Mouse (Mus musculus) limb, embryonic 15.5 days (tissue): ENCODE results near the gene Mylpf. TPM values are rescaled to one million over a fixed set of nuclear protein-coding genes. Genes with fewer than 3 reads are reported as not detected.
"Not testable (repeated sequence)": the region's sequence is repeated elsewhere in the genome, so short reads cannot be mapped to it uniquely, and the experiment has no call there.

ENCODE experiments used
- ATAC-seq: fragments of 200-750 bp; cut with Nextera tagmentation; 2 replicates; pipeline ENCODE4 v1.8.0; 2017; ENCODE audit warnings: low read depth, moderate TSS enrichment; ENCODE audit not compliant: insufficient number of reproducible peaks, low FRiP score, low TSS enrichment
- H3K27ac ChIP-seq: fragments of 300-500 bp; sonication (generic); 2 replicates; pipeline ENCODE4 v1.5.1; 2015; ENCODE audit warnings: moderate library complexity, mild to moderate bottlenecking, inconsistent platforms
- H3K27me3 ChIP-seq: fragments of 300-500 bp; sonication (generic); 2 replicates; pipeline ENCODE4 v1.6.1; 2015; ENCODE audit warnings: inconsistent platforms
- H3K36me3 ChIP-seq: fragments of 300-500 bp; sonication (generic); 2 replicates; pipeline ENCODE4 v1.6.1; 2015; ENCODE audit warnings: inconsistent platforms
- H3K4me1 ChIP-seq: fragments of 300-500 bp; sonication (generic); 2 replicates; pipeline ENCODE4 v1.6.1; 2015; ENCODE audit warnings: inconsistent platforms
- H3K4me2 ChIP-seq: fragments of 300-500 bp; sonication (generic); 2 replicates; pipeline ENCODE4 v1.6.1; 2015; ENCODE audit warnings: mild to moderate bottlenecking, inconsistent platforms
- H3K4me3 ChIP-seq: fragments of 300-500 bp; sonication (generic); 2 replicates; pipeline ENCODE4 v1.5.1; 2015; ENCODE audit warnings: mild to moderate bottlenecking, inconsistent platforms
- H3K9ac ChIP-seq: fragments of 300-500 bp; sonication (generic); 2 replicates; pipeline ENCODE4 v1.6.1; 2015; ENCODE audit warnings: inconsistent platforms
- H3K9me3 ChIP-seq: fragments of 300-500 bp; sonication (generic); 2 replicates; pipeline ENCODE4 v1.6.1; 2016; ENCODE audit warnings: inconsistent platforms
- WGBS: fragments of 180-500 bp; shearing (Covaris S2); methylation state at CpG from one replicate; pipeline ENCODE4 v1.1.7; 2015; 5-methylcytosine and 5-hydroxymethylcytosine counted together
- polyA plus RNA-seq: library from polyadenylated mRNA; unstranded; fragments of >200 nt; fragmentation: Nextera tagmentation; extraction: Ambion mirVana; gene quantifications from 2 replicates; pipeline ENCODE4 v1.2.1, GENCODE M21; 2015

Mylpf gene
- polyA plus RNA-seq, 1 experiment from 2014 or later: 422 TPM

DNA sequence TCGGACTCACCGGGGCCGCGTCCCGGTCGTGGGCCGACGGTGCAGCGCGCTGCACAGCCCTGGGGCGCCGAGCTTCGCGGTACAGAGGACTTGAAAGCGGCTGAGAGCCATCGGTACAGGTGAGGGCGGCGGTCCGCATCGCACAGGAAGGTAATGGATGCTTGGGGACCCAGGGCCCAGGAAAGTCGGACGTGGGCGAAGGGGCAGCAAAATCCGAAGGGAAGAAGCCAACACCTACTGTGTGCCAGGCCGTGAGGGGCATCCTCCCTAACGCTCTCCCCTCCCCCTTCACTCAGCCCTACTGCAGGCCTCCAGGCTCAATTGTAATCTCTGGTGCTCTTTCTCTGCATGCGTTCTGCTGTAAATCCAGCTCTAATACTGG, 24.7 kb downstream of the Mylpf start:
- H3K4me2 ChIP-seq: peak overlapping the region; percentile 64
- H3K27ac ChIP-seq: peak overlapping the region; percentile 97
- no peaks in the 10 kb centered on the region for H3K9me3 ChIP-seq
- WGBS: under 1% methylated on average over 27 of the region's 27 CpGs
- H3K9ac ChIP-seq: peak overlapping the region; percentile 95
- H3K36me3 ChIP-seq: peaks cover 54% of the 10 kb centered on the region
- peak; percentile 35 for ATAC-seq
- H3K4me3 ChIP-seq: peak overlapping the region; percentile 96
- H3K4me1 ChIP-seq: peaks cover 34% of the 10 kb centered on the region
- no peaks in the 10 kb centered on the region for H3K27me3 ChIP-seq

DNA sequence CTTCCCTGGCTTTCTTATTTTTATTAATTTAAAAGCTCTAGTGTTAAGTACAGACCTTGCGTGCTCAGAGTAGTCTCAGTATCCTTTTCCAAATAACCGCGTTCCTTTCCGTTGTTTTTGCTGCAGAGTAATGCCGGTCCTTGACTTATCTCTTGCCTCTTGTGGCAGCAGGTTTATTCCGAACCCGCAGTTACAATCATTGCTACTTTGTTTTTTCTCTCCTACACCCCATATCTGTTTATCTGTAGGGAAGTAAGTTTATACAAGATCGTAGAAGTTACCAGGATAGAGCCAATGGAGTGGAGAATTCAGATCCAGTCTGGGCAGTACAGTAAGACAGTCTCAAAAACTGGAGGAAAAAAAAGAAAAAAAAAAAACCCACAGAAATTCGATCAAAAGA, 25.1 kb downstream of the Mylpf start:
- Histone ChIP-seq H3K4me2 (peak overlapping the region; percentile 64), H3K36me3 (peaks cover 58% of the 10 kb centered on the region), H3K4me1 (peaks cover 34% of the 10 kb centered on the region), H3K27me3 (no peaks in the 10 kb centered on the region), H3K27ac (peak overlapping the region; percentile 97), H3K4me3 (peak overlapping the region; percentile 96), H3K9ac (peak overlapping the region; percentile 95), H3K9me3 (no peaks in the 10 kb centered on the region)
- no peak for ATAC-seq
- 3% methylated on average over 9 of the region's 9 CpGs for WGBS

DNA sequence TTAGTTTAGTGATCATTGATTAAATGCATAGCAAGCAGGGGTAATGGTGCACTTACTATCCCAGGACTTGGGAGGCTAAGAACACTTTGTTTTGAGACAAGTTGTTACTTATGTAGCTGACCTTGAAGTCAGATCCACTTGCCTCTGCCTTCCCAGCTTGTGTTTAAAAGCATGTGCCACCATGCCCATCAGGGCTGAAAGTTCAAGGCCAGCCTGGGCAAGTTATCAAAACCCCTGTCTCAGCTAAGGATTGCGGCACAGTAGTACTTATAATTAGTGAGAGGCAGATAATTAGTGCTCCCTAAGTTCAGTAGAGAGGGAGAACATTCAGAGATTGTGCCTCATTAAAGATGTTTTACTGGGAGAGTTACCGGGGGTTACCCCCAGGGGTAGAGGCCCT, 26.1 kb downstream of the Mylpf start:
- Histone ChIP-seq H3K9me3 (no peaks in the 10 kb centered on the region), H3K4me2 (no peak overlapping the region), H3K27ac (no peak overlapping the region), H3K9ac (no peak overlapping the region), H3K27me3 (no peaks in the 10 kb centered on the region), H3K36me3 (peaks cover 53% of the 10 kb centered on the region), H3K4me1 (peaks cover 30% of the 10 kb centered on the region), H3K4me3 (no peak overlapping the region)
- 78% methylated on average over 2 of the region's 2 CpGs for whole genome bisulfite sequencing
- ATAC-seq: no peak

DNA sequence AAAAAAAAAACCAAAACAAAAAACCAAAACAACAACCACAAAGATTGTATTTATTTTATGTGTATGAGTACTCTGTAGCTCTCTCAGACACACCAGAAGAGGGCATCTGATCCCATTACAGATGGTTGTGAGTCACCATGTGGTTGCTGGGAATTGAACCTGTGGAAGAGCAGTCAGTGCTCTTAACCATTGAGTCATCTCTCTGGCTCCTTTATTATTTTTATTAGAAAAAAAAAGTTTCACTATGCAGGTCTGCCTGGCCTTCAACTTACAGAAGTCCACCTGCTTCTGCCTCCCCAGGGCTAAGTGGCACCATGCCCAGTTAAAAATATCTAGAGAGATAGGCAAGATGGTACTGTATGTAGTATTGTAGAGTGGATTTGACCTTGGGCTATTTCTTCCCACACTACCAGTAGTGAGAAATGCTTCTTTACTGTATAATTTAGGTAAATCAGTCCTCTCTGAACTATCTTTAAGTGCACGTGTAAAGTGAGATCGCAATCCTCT, 34.7 kb downstream of the Mylpf start:
- peaks cover 26% of the 10 kb centered on the region for H3K4me1 ChIP-seq
- no peak for ATAC-seq
- peak overlapping the region; percentile 96; the same call in 1 of the 2 replicates for H3K9ac ChIP-seq
- peak overlapping the region; percentile 72 for H3K4me2 ChIP-seq
- 21% methylated on average over 2 of the region's 2 CpGs for WGBS
- H3K4me3 ChIP-seq: peak overlapping the region; percentile 89
- peak overlapping the region; percentile 95 for H3K27ac ChIP-seq
- peaks cover 28% of the 10 kb centered on the region for H3K36me3 ChIP-seq
- H3K27me3 ChIP-seq: no peaks in the 10 kb centered on the region
- H3K9me3 ChIP-seq: no peaks in the 10 kb centered on the region

DNA sequence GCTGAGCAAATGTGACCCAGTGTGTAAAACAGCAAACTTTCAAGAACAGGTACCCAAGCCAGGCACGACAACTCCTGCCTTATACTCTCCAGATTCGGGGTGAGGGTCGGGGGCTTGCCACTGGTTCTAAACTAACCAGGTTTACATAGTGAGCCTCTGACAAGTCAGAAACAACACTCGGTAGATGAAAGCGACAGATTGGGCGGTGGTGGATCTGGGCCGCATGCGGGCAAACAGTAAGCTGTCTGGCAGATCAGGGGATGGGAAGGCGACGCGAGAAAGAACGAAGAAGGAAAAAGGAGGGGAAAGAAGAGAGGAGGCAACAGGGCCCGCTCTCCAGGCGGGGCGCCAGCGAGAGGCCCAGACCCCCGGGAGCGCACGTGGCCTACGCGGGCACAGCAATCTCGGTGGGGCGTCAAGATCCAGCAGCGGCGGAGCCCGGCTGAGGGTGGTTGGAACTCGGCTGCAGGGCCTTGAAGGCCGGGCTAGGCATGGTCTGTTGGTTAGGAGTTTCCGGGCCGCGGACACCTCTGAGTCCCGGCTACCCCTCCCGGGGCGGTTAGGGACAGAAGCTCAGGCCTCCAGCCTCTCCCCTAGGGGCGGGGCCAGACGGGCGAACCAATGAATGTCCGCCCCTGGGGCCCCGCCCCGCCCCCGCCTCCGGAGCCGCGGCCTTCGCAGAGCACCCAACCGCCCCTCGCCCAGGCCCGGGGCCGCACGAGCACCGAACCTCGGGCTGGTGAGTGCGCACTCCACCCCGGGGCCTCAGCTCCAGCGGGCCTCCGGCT, 35.4 kb downstream of the Mylpf start, which contains the start of gene Zfp771:
TSS of gene Zfp771 (plus strand) at position 405 of the 788 bp plus-strand sequence.
- Histone ChIP-seq H3K27ac (peak within 1 kb of the TSS; percentile 95), H3K4me2 (peak within 1 kb of the TSS; percentile 72), H3K4me1 (peaks cover 26% of the 10 kb centered on the region), H3K9ac (peak within 1 kb of the TSS; percentile 96), H3K36me3 (peaks cover 26% of the 10 kb centered on the region), H3K27me3 (no peaks in the 10 kb centered on the region), H3K9me3 (no peaks in the 10 kb centered on the region), H3K4me3 (peak within 1 kb of the TSS; percentile 89)
- ATAC-seq: peak; percentile 97
- WGBS: under 1% methylated on average over 51 of the region's 56 CpGs

DNA sequence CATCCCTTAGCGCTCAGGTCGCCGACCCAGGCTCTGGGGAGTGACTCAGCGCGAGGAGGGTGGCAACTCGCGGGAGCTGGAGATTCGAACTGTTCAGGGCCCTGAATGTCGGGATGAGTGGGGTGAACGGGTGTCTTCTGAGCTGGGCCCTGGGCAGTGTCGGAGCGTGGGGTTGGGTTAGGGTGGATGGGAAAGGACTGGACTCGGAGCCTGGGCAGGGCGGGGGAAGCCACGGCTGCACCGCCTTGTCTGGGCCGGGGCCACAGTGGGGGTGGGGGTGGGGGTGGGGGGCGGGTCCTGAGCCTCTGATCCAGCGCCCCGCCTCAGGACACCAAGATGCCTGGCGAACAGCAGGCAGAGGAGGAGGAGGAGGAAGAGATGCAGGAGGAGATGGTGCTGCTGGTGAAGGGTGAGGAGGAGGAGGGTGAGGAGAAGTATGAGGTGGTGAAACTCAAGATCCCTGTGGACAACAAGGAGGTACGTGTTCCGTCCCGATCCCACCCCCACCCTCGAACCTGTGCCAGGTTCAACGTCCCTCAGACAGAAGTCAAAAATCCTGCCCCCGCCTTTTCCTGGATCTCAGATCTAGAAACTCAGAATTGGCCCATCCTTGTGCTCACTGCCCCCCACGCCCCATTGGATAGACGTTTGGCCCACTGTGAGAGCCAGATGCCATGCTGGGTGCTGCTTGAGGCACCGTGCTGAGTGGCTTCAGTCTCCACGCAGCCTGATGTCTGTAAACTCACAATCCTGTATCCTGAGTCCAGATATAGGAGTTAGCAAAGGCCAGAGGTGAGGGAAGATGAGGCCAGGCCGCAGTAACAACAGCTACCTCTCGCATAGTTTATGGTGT, 36.2 kb downstream of the Mylpf start:
- Histone ChIP-seq H3K27me3 (no peaks in the 10 kb centered on the region), H3K9ac (peak overlapping the region; percentile 96), H3K27ac (peak overlapping the region; percentile 95), H3K36me3 (peaks cover 33% of the 10 kb centered on the region), H3K9me3 (no peaks in the 10 kb centered on the region), H3K4me1 (peaks cover 26% of the 10 kb centered on the region), H3K4me2 (peak overlapping the region; percentile 72), H3K4me3 (peak overlapping the region; percentile 89)
- ATAC-seq: peak; percentile 82
- 9% methylated on average over 28 of the region's 33 CpGs for WGBS

DNA sequence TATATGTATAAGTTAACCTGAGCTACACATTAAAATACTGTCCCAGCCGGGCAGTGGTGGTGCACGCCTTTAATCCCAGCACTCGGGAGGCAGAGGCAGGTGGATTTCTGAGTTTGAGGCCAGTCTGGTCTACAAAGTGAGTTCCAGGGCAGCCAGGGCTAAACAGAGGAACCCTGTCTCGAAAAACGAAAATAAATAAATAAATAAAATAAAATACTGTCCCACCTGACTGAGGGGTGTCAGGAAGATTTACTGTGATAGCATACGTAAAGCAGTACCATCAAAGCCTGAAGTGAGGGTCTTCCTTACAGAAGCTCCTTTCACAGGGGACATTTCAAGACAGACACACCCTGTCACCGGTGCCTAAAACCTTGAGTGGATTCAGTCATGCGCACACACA, 41.8 kb downstream of the Mylpf start:
- H3K36me3 ChIP-seq: peaks cover 45% of the 10 kb centered on the region
- WGBS: 90% methylated on average over 8 of the region's 8 CpGs

DNA sequence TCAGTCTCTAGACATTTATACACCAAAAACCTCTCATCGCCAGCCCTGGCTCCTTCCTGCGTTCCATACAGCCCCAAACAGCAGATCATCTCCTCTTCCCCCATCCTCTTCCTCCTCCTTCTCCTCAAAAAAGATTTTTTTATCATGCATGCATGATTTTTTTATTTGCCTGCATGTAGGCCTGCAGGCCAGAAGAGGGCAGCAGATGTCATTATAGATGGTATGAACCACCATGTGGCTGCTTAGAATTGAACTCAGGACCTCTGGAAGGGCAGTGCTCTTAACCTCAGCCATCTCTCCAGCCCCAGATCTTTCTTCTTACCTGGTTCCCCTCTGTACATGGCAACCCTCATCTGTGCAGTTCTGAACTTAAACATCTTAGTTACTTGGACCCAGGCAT, 43.7 kb downstream of the Mylpf start:
- Histone ChIP-seq H3K36me3 (peaks cover 45% of the 10 kb centered on the region), H3K4me2 (no peak overlapping the region), H3K27me3 (no peaks in the 10 kb centered on the region), H3K4me1 (peaks cover 12% of the 10 kb centered on the region), H3K9me3 (no peaks in the 10 kb centered on the region), H3K9ac (no peak overlapping the region), H3K4me3 (no peak overlapping the region), H3K27ac (no peak overlapping the region)
- 91% methylated on average over 2 of the region's 2 CpGs for WGBS
- no peak for ATAC-seq

More for the DNA sequence above, 41.8 kb downstream of the Mylpf start:
- not testable (repeated sequence) for H3K9me3 ChIP-seq, H3K4me3 ChIP-seq, H3K27ac ChIP-seq, H3K27me3 ChIP-seq, H3K4me2 ChIP-seq, ATAC-seq, H3K9ac ChIP-seq
- H3K4me1 ChIP-seq: peaks cover 24% of the 10 kb centered on the region

DNA sequence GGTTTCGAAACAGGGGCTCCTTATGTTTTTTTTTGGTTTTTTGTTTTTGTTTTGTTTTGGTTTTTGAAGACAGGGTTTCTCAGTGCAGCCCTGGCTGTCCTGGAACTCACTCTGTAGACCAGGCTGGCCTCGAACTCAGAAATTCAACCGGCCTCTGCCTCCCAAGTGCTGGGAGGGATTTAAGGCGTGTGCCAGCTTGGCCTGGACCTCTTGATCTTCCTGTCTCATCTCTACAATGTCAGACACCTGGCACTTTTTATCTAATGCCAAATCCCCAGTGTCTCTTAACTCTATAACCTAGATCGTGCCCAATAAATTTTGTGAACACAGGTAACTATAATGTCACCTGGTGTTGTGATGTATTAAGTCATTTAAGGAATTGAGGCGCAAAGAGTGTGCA, 44.7 kb downstream of the Mylpf start:
- Histone ChIP-seq H3K27ac (peak overlapping the region; percentile 91), H3K4me3 (peak overlapping the region; percentile 60), H3K27me3 (no peaks in the 10 kb centered on the region), H3K4me1 (peaks cover 12% of the 10 kb centered on the region), H3K9me3 (no peaks in the 10 kb centered on the region), H3K36me3 (peaks cover 38% of the 10 kb centered on the region), H3K4me2 (peak overlapping the region; percentile 95), H3K9ac (peak overlapping the region; percentile 67; the same call in 1 of the 2 replicates)
- 66% methylated on average over 6 of the region's 6 CpGs for WGBS
- no peak for ATAC-seq

DNA sequence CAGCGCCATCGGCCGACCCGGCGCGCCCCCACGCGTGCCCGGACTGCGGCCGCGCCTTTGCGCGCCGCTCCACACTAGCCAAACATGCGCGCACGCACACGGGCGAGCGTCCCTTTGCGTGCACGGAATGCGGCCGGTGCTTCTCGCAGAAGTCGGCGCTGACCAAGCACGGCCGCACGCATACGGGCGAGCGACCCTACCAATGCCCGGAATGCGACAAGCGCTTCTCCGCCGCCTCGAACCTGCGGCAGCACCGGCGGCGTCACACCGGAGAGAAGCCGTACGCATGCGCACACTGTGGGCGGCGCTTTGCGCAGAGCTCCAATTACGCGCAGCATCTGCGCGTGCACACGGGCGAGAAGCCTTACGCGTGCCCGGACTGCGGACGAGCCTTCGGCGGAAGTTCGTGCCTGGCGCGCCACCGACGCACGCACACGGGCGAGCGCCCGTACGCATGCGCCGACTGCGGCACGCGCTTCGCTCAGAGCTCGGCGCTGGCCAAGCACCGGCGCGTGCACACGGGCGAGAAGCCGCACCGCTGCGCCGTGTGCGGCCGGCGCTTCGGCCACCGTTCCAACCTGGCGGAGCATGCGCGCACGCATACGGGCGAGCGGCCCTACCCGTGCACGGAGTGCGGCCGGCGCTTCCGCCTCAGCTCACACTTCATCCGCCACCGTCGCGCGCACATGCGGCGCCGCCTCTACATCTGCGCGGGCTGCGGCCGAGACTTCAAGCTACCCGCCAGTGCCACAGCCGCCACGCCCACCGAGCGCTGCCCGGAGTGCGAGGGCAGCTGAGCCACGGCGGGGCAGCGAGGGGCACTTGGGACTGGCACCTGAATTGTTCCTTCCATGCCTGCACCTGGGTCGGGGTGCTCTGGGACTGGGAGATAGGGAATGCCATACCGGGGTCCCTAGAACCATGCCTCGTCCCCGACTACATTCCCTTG, 45.4 kb downstream of the Mylpf start:
- H3K4me2 ChIP-seq: peak overlapping the region; percentile 95
- H3K4me3 ChIP-seq: peak overlapping the region; percentile 60
- H3K9me3 ChIP-seq: no peaks in the 10 kb centered on the region
- WGBS: under 1% methylated on average over 135 of the region's 136 CpGs
- H3K36me3 ChIP-seq: peaks cover 33% of the 10 kb centered on the region
- H3K4me1 ChIP-seq: peaks cover 14% of the 10 kb centered on the region
- H3K27ac ChIP-seq: peak overlapping the region; percentile 91
- no peaks in the 10 kb centered on the region for H3K27me3 ChIP-seq
- H3K9ac ChIP-seq: peak overlapping the region; percentile 67
- peak; percentile 90 for ATAC-seq

DNA sequence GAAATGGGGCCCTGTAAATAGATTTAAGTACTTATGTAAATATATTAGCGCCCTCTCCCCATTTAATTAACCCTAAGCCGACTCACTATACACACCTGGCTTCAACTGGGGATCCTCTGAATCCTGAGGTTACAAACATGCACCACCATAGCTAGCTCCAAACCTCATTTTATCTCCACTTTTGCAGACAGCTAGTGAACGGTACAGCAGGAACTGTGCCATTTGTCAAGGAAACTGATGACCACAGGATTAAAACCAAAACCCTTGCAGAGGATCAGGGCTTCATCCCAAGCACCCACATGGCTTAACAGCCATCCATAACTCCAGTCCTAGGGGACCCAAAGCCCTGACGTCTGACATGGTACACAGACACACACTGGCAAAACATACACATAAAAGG, 46.3 kb downstream of the Mylpf start:
- Histone ChIP-seq H3K4me1 (peaks cover 22% of the 10 kb centered on the region), H3K36me3 (peaks cover 24% of the 10 kb centered on the region), H3K9me3 (no peaks in the 10 kb centered on the region), H3K27me3 (no peaks in the 10 kb centered on the region), H3K4me2 (peak overlapping the region; percentile 95), H3K9ac (no peak overlapping the region), H3K4me3 (peak overlapping the region; percentile 60), H3K27ac (peak overlapping the region; percentile 91)
- ATAC-seq: no peak
- 20% methylated on average over 4 of the region's 4 CpGs for WGBS
